Mouse (Mus musculus) intestine, embryonic 16.5 days (tissue): ENCODE measurements around the gene Fam192a. TPM values are rescaled to one million over a fixed set of nuclear protein-coding genes. Genes with fewer than 3 reads are reported as not detected.

Experiments used
- ATAC-seq: fragments of 200-750 bp; cut with Nextera tagmentation; 2 replicates; pipeline ENCODE4 v1.8.0; 2017; ENCODE audit warnings: moderate TSS enrichment, moderate library complexity
- H3K27ac ChIP-seq: fragments of 300-500 bp; sonication (generic); 2 replicates; pipeline ENCODE4 v1.5.1; 2014; ENCODE audit warnings: mild to moderate bottlenecking, low read length
- H3K27me3 ChIP-seq: fragments of 300-500 bp; sonication (generic); replicated peaks from 2 replicates; pipeline ENCODE4 v1.6.1; 2014; ENCODE audit warnings: low read length, control low read depth, mixed read lengths; ENCODE audit not compliant: control insufficient read depth, insufficient read depth
- H3K36me3 ChIP-seq: fragments of 300-500 bp; sonication (generic); 2 replicates; pipeline ENCODE4 v1.6.1; 2014; ENCODE audit warnings: low read length, control low read depth; ENCODE audit not compliant: control insufficient read depth, insufficient read depth
- H3K4me1 ChIP-seq: fragments of 300-500 bp; sonication (generic); 2 replicates; pipeline ENCODE4 v1.6.1; 2014; ENCODE audit warnings: low read length, control low read depth, mixed read lengths; ENCODE audit not compliant: control insufficient read depth, insufficient read depth
- H3K4me2 ChIP-seq: fragments of 300-500 bp; sonication (generic); 2 replicates; pipeline ENCODE4 v1.6.1; 2014; ENCODE audit warnings: low read depth, low read length, control low read depth
- H3K4me3 ChIP-seq: fragments of 300-500 bp; sonication (generic); 2 replicates; pipeline ENCODE4 v1.5.1; 2014; ENCODE audit warnings: mild to moderate bottlenecking, low read length
- H3K9ac ChIP-seq: fragments of 300-500 bp; sonication (generic); 2 replicates; pipeline ENCODE4 v1.6.1; 2014; ENCODE audit warnings: low read depth, low read length
- H3K9me3 ChIP-seq: fragments of 300-500 bp; sonication (generic); 2 replicates; pipeline ENCODE4 v1.6.1; 2016; ENCODE audit warnings: low read length, control low read depth; ENCODE audit not compliant: control insufficient read depth
- WGBS: fragments of 180-500 bp; shearing (Covaris S2); extraction: QIAGEN DNeasy Blood & Tissue Kit; methylation state at CpG from one replicate; pipeline ENCODE4 v1.1.7; 2014; 5-methylcytosine and 5-hydroxymethylcytosine counted together
- polyA plus RNA-seq: library from polyadenylated mRNA; unstranded; fragments of >200 nt; fragmentation: Nextera tagmentation; extraction: Ambion mirVana; gene quantifications from 2 replicates; pipeline ENCODE4 v1.2.1, GENCODE M21; 2015

Fam192a gene
- polyA plus RNA-seq, result 50.7 and 56.4 TPM in 2 replicates

- H3K36me3 ChIP-seq, result no peaks in the 10 kb centered on the region
- H3K4me3 ChIP-seq, result peak within 1 kb of the TSS; percentile 85
- peak within 1 kb of the TSS; percentile 89 for H3K4me2 ChIP-seq
- H3K4me1 ChIP-seq, result peaks cover 7% of the 10 kb centered on the region
- peak; percentile 100 for ATAC-seq
- H3K9me3 ChIP-seq, result no peaks in the 10 kb centered on the region
- H3K27ac ChIP-seq, result peak within 1 kb of the TSS; percentile 87
- H3K27me3 ChIP-seq, result no peaks in the 10 kb centered on the region
- H3K9ac ChIP-seq, result peak within 1 kb of the TSS; percentile 99
- under 1% methylated on average over 55 of the region's 55 CpGs for WGBS
These were observed at the start of gene Fam192a, which contains the start of gene Rspry1 for GRCm38 (mm10) chr8:94601607-94602385. TSS of gene Fam192a (minus strand) at chr8:94601997. TSS of gene Rspry1 (plus strand) at chr8:94601937.

DNA sequence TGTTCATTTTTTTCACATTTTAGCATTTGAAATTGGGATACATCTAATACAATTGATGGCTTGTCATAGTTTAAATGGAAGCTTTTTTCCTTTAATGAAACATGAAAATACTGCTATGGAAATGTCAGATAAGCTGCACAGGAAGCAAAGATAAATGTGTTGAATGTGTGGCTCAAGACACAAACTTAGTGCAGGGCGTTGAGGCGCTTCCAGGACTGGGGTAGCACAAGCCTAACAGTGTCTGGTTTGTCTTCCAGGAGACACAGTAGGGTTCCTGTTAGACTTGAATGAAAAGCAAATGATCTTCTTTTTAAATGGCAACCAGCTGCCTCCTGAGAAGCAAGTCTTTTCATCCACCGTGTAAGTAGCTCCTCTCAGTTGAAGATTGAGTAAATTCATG lies 47.7 kb upstream of the Fam192a start:
- ATAC-seq, result no peak
- Histone ChIP-seq H3K27ac (no peak overlapping the region), H3K4me3 (no peak overlapping the region), H3K36me3 (peaks cover 11% of the 10 kb centered on the region), H3K27me3 (no peaks in the 10 kb centered on the region), H3K9me3 (no peaks in the 10 kb centered on the region), H3K4me2 (no peak overlapping the region), H3K9ac (no peak overlapping the region), H3K4me1 (no peaks in the 10 kb centered on the region)
- WGBS, result 74% methylated on average over 3 of the region's 3 CpGs

- Histone ChIP-seq H3K27me3 (no peaks in the 10 kb centered on the region), H3K9me3 (no peaks in the 10 kb centered on the region), H3K9ac (no peak overlapping the region), H3K36me3 (peaks cover 11% of the 10 kb centered on the region), H3K4me1 (no peaks in the 10 kb centered on the region), H3K4me3 (no peak overlapping the region), H3K27ac (no peak overlapping the region), H3K4me2 (no peak overlapping the region)
- no peak for ATAC-seq
- 95% methylated on average over 3 of the region's 3 CpGs for WGBS
These were observed 44.4 kb upstream of the Fam192a start for GRCm38 (mm10) chr8:94646165-94646564.

GRCm38 (mm10) chr8:94645202-94645601 lies 43.4 kb upstream of the Fam192a start:
- H3K9ac ChIP-seq, result no peak overlapping the region
- H3K4me1 ChIP-seq, result no peaks in the 10 kb centered on the region
- no peak overlapping the region for H3K27ac ChIP-seq
- ATAC-seq, result no peak
- no peaks in the 10 kb centered on the region for H3K27me3 ChIP-seq
- WGBS, result 49% methylated on average over 1 of the region's 1 CpGs
- H3K4me3 ChIP-seq, result no peak overlapping the region
- peaks cover 14% of the 10 kb centered on the region for H3K36me3 ChIP-seq
- no peak overlapping the region for H3K4me2 ChIP-seq
- H3K9me3 ChIP-seq, result no peaks in the 10 kb centered on the region

DNA sequence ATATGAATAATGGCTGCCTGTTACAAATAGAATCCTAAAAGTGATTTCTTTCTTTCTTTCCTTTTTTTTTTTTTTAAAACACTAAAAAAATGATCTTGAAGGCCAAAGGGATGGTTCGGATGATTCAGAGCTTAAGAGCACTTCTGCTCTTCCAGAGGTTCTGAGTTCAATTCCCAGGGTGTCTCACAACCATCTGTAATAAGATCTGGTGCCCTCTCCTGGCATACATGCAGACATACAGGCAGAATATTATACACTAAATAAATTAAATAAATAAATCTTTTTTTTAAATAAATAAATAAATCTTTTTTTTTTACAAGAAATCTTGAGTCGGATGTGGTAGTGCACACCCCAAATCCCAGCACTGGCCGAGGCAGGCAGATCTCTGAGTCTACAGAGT lies 40.1 kb upstream of the Fam192a start:
- Histone ChIP-seq H3K27ac (no peak overlapping the region), H3K9me3 (no peaks in the 10 kb centered on the region), H3K36me3 (0 out of 2 replicates have a peak, but pooled peaks cover 10% of the 10 kb centered on the region), H3K4me2 (no peak overlapping the region), H3K27me3 (no peaks in the 10 kb centered on the region), H3K4me1 (no peaks in the 10 kb centered on the region), H3K4me3 (no peak overlapping the region), H3K9ac (no peak overlapping the region)
- 90% methylated on average over 3 of the region's 3 CpGs for WGBS
- no peak for ATAC-seq

DNA sequence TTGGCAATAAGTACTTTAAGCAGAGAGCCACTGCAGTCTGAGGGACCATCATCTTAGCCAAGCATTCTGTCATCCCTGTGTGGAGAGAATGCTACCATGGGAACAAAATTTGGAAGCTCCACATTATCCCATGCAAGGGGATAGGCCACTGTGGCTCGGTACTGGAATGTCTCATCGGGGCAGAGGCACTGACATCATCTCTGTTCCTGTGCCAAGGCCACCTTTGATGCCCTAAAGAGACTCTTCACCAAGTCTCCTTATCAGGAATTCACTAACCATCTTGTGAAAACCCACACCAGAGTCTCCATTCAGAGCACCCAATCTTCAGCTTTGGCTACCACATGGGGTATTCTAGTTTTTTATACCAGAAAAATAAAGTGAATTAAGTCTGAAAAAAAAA lies 39.4 kb upstream of the Fam192a start:
- H3K36me3 ChIP-seq, result 0 out of 2 replicates have a peak, but pooled peaks cover 5% of the 10 kb centered on the region
- WGBS, result 85% methylated on average over 2 of the region's 2 CpGs

DNA sequence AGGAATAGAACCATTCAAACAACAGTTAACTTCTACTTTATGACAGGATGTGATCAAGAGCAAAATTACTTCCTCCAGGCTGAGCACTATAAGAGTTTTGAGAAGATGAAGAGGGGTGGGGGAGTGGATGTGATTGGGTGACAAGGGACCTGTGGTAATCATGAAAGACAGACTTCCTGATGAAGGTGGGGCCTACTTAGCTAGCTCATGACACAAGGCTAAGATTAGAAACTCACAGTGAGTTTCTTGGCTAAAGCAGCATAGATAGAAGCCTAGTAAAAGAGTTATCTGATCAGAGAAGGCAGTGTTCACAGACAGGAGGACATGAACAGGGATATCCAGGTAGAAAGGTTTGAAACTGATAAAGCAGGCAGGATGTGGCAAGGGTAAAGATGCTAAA lies 32.4 kb upstream of the Fam192a start:
- ATAC-seq, result peak; percentile 16; the same call in 1 of the 2 replicates
- no peaks in the 10 kb centered on the region for H3K27me3 ChIP-seq
- no peak overlapping the region for H3K9ac ChIP-seq
- H3K4me1 ChIP-seq, result no peaks in the 10 kb centered on the region
- H3K36me3 ChIP-seq, result peaks cover 3% of the 10 kb centered on the region; the same call in 1 of the 2 replicates
- H3K4me2 ChIP-seq, result no peak overlapping the region
- H3K9me3 ChIP-seq, result no peaks in the 10 kb centered on the region
- H3K27ac ChIP-seq, result no peak overlapping the region
- no peak overlapping the region for H3K4me3 ChIP-seq

More for the DNA sequence above, 39.4 kb upstream of the Fam192a start:
- no peaks in the 10 kb centered on the region for H3K9me3 ChIP-seq
- H3K4me1 ChIP-seq, result no peaks in the 10 kb centered on the region
- H3K27ac ChIP-seq, result no peak overlapping the region
- H3K27me3 ChIP-seq, result no peaks in the 10 kb centered on the region
- H3K9ac ChIP-seq, result no peak overlapping the region
- ATAC-seq, result no peak
- H3K4me2 ChIP-seq, result no peak overlapping the region
- no peak overlapping the region for H3K4me3 ChIP-seq

- WGBS, result 81% methylated on average over 2 of the region's 2 CpGs
- Histone ChIP-seq H3K4me1 (no peaks in the 10 kb centered on the region), H3K4me3 (no peak overlapping the region), H3K9me3 (no peaks in the 10 kb centered on the region), H3K27me3 (no peaks in the 10 kb centered on the region), H3K9ac (no peak overlapping the region), H3K4me2 (no peak overlapping the region), H3K27ac (no peak overlapping the region), H3K36me3 (peaks cover 3% of the 10 kb centered on the region; the same call in 1 of the 2 replicates)
- ATAC-seq, result no peak
These were observed 31.9 kb upstream of the Fam192a start for GRCm38 (mm10) chr8:94633564-94634194.

DNA sequence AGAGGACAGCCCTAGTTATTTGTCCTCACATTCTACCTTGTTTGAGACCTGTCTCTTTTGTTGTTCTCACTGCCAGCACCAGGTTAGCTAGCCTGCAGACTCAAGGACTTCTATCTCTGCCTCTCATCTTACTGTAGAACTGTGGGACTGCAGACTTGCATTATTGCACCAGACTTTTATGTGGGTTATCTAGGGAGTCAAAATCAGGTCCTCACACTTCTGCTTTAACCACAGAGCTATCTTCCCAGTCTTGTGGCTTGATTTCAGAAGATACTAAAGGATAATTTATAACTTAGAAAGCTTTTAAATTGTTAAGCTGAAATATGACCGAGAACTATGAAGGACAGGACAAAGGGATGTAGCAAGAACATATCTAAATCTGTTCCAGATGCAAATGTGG lies 23.1 kb upstream of the Fam192a start:
- H3K27ac ChIP-seq, result no peak overlapping the region
- no peak overlapping the region for H3K4me3 ChIP-seq
- no peaks in the 10 kb centered on the region for H3K9me3 ChIP-seq
- 89% methylated on average over 1 of the region's 1 CpGs for WGBS
- no peak overlapping the region for H3K9ac ChIP-seq
- no peaks in the 10 kb centered on the region for H3K4me1 ChIP-seq
- no peak for ATAC-seq
- H3K27me3 ChIP-seq, result no peaks in the 10 kb centered on the region
- H3K36me3 ChIP-seq, result peaks cover 3% of the 10 kb centered on the region; the same call in 1 of the 2 replicates
- no peak overlapping the region for H3K4me2 ChIP-seq
